Mouse (Mus musculus) hindbrain, embryonic 11.5 days (tissue): ENCODE data around the gene Mgat2. TPM values are rescaled to one million over a fixed set of nuclear protein-coding genes. Genes with fewer than 3 reads are reported as not detected.

Source experiments
- ATAC-seq: fragments of 200-750 bp; cut with Nextera tagmentation; 2 replicates; pipeline ENCODE4 v1.8.0; 2017; ENCODE audit warnings: mild to moderate bottlenecking, moderate TSS enrichment, moderate library complexity; ENCODE audit not compliant: low FRiP score
- DNase-seq: peaks from one replicate; pipeline ENCODE4 v3.0.0-alpha.2; 2015; ENCODE audit warnings: low spot score
- H3K27ac ChIP-seq: fragments of 300-500 bp; sonication (generic); 2 replicates; pipeline ENCODE4 v1.5.1; 2014; ENCODE audit warnings: mild to moderate bottlenecking, low read depth, low read length
- H3K27me3 ChIP-seq: fragments of 300-500 bp; sonication (generic); 2 replicates; pipeline ENCODE4 v1.6.1; 2014; ENCODE audit warnings: mild to moderate bottlenecking, low read length, moderate library complexity, mixed read lengths; ENCODE audit not compliant: control insufficient read depth, insufficient read depth
- H3K36me3 ChIP-seq: fragments of 300-500 bp; sonication (generic); 2 replicates; pipeline ENCODE4 v1.6.1; 2014; ENCODE audit warnings: mild to moderate bottlenecking, low read length, moderate library complexity, mixed read lengths; ENCODE audit not compliant: control insufficient read depth, insufficient read depth
- H3K4me1 ChIP-seq: fragments of 300-500 bp; sonication (generic); replicated peaks from 2 replicates; pipeline ENCODE4 v1.6.1; 2014; ENCODE audit warnings: low read length, mixed read lengths; ENCODE audit not compliant: control insufficient read depth, insufficient read depth
- H3K4me2 ChIP-seq: fragments of 300-500 bp; sonication (generic); replicated peaks from 2 replicates; pipeline ENCODE4 v1.6.1; 2014; ENCODE audit warnings: mild to moderate bottlenecking, low read depth, low read length
- H3K4me3 ChIP-seq: fragments of 300-500 bp; sonication (generic); 2 replicates; pipeline ENCODE4 v1.5.1; 2014; ENCODE audit warnings: low read depth, low read length
- H3K9ac ChIP-seq: fragments of 300-500 bp; sonication (generic); 2 replicates; pipeline ENCODE4 v1.6.1; 2014; ENCODE audit warnings: low read depth, low read length
- H3K9me3 ChIP-seq: fragments of 300-500 bp; sonication (generic); 2 replicates; pipeline ENCODE4 v1.6.1; 2016; ENCODE audit warnings: low read length; ENCODE audit not compliant: control insufficient read depth
- WGBS: fragments of 180-500 bp; shearing (Covaris S2); extraction: QIAGEN DNeasy Blood & Tissue Kit; methylation state at CpG from one replicate; pipeline ENCODE4 v1.1.7; 2014; 5-methylcytosine and 5-hydroxymethylcytosine counted together
- polyA plus RNA-seq: library from polyadenylated mRNA; unstranded; fragments of >200 nt; fragmentation: Nextera tagmentation; extraction: Ambion mirVana; gene quantifications from 2 replicates; pipeline ENCODE4 v1.2.1, GENCODE M21; 2014

The Mgat2 gene
- polyA plus RNA-seq, 1 experiment from 2014 or later = 35.9 TPM

- Histone ChIP-seq H3K4me1 (no peaks in the 10 kb centered on the region), H3K27me3 (no peaks in the 10 kb centered on the region), H3K27ac (no peak overlapping the region), H3K36me3 (peaks cover 2% of the 10 kb centered on the region; the same call in 1 of the 2 replicates), H3K9ac (no peak overlapping the region), H3K4me3 (no peak overlapping the region), H3K4me2 (no peak overlapping the region), H3K9me3 (no peaks in the 10 kb centered on the region)
- WGBS = 76% methylated on average over 5 of the region's 5 CpGs
- no peak for ATAC-seq
- no peak for DNase-seq
These were observed 3.0 kb downstream of the Mgat2 start for GRCm38 (mm10) chr12:69186811-69187471.

DNA sequence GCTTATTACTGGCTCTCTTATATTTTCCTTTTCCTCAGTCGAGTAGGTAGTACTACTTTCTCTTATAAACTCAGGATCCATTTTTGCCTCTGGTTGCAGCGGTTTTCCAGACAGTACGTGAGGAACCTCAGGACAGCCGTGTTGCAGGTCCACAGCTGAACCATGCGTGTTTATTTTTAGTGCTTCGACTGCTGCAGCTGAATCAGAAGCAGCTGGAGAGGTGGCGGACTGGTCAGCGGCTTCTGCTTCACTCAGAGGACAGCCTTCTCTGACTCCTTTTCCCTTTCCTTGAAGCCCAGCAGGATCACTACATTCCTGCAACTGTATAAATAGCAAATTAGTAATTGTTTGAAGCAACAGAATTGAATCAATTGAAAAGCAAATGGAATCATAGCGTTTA lies 6.1 kb downstream of the Mgat2 start:
- no peak overlapping the region for H3K4me3 ChIP-seq
- whole genome bisulfite sequencing = 90% methylated on average over 9 of the region's 9 CpGs

DNA sequence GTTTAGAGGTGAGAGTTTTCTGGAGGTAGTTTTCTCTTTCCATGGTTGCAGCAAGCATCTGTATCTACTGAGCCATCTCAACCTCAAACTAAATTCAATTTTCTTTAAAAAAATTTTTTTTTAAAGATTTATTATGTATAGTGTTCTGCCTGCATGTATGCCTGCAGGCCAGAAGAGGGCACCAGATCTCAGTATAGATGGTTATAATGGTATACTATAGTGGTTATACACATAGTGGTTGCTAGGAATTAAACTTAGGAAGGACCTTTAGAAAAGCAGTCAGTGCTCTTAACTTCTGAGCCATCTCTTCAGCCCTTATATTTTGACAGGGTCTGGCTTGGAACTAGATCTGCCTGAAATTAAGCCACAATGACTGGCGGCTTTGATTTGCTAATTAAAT lies 6.6 kb downstream of the Mgat2 start:
- peaks cover 4% of the 10 kb centered on the region; the same call in 1 of the 2 replicates for H3K36me3 ChIP-seq
- H3K27ac ChIP-seq = no peak overlapping the region
- no peak for DNase-seq
- no peak overlapping the region for H3K9ac ChIP-seq
- no peak overlapping the region for H3K4me2 ChIP-seq
- no peak overlapping the region for H3K4me3 ChIP-seq
- WGBS = 97% methylated on average over 1 of the region's 1 CpGs
- ATAC-seq = no peak
- no peaks in the 10 kb centered on the region for H3K27me3 ChIP-seq
- H3K4me1 ChIP-seq = no peaks in the 10 kb centered on the region
- no peaks in the 10 kb centered on the region for H3K9me3 ChIP-seq

More for the DNA sequence above, 6.1 kb downstream of the Mgat2 start:
- H3K9ac ChIP-seq = no peak overlapping the region
- no peak overlapping the region for H3K27ac ChIP-seq
- peaks cover 4% of the 10 kb centered on the region; the same call in 1 of the 2 replicates for H3K36me3 ChIP-seq
- no peak for DNase-seq
- H3K4me2 ChIP-seq = no peak overlapping the region
- H3K27me3 ChIP-seq = no peaks in the 10 kb centered on the region
- no peaks in the 10 kb centered on the region for H3K9me3 ChIP-seq
- H3K4me1 ChIP-seq = no peaks in the 10 kb centered on the region
- no peak for ATAC-seq

GRCm38 (mm10) chr12:69191396-69191795 lies 7.4 kb downstream of the Mgat2 start:
- Histone ChIP-seq H3K9ac (no peak overlapping the region), H3K9me3 (no peaks in the 10 kb centered on the region), H3K4me2 (no peak overlapping the region), H3K36me3 (peaks cover 4% of the 10 kb centered on the region; the same call in 1 of the 2 replicates), H3K27me3 (no peaks in the 10 kb centered on the region), H3K4me3 (no peak overlapping the region), H3K27ac (no peak overlapping the region), H3K4me1 (0 out of 2 replicates have a peak, but pooled peaks cover 2% of the 10 kb centered on the region)
- 94% methylated on average over 5 of the region's 5 CpGs for WGBS
- ATAC-seq (no peak), DNase-seq (no peak)

- Histone ChIP-seq H3K27ac (no peak overlapping the region), H3K4me3 (no peak overlapping the region), H3K4me2 (no peak overlapping the region), H3K27me3 (no peaks in the 10 kb centered on the region), H3K4me1 (0 out of 2 replicates have a peak, but pooled peaks cover 2% of the 10 kb centered on the region), H3K36me3 (peaks cover 4% of the 10 kb centered on the region; the same call in 1 of the 2 replicates), H3K9me3 (no peaks in the 10 kb centered on the region), H3K9ac (no peak overlapping the region)
- ATAC-seq (no peak), DNase-seq (no peak)
- WGBS = 97% methylated on average over 2 of the region's 2 CpGs
These were observed 8.7 kb downstream of the Mgat2 start for GRCm38 (mm10) chr12:69192637-69193036.

DNA sequence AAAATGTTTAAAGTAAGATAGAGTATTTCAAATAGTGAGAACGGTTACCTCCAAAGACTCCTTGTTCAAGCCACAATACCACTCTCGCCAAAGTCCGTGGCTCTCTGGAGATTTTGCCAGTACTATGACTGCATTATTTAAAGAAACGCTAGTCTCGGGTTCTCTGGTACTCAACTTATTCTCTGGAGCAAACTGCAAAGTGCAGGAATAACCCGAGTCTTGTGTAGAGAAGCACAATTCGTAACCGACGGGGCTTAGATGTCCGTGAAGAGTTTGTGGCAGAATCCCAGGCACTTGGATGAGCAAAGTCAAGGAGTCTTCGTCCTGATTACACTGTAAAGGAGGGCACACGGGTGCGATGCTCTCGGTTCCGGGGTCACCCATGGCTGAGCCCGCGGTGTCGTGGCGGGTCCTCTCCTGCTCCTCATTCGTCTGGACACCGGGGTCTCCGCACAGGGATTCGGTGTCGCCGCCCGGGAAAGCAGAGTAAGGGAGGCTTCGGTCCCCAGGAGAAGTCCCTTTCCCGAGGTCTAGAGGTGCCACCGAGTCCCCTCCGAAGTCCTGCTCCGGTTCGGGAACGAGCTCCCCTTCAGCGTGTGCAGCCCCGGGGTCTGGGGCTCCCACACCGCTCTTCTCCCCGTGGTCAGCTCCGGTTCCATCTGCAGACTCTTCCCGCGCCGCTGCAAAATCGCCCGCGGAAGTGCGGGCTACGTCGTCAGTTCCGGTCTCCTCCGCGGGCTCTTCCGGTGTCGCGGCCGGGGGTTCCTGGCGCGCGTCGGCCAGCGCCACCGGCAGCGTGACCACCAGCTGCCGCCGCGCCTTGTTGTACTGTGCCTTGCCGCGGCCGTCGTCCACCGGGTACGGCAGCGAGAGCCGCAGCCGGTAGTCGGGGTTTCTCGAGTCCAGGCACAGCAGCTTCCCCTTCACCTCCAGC lies 12.8 kb downstream of the Mgat2 start, which contains the start of gene Gm49383:
TSS of gene Gm49383 (minus strand) at position 661 of the 934 bp plus-strand sequence.
- ATAC-seq (peak; percentile 85), DNase-seq (peak; percentile 90)
- H3K9me3 ChIP-seq = no peaks in the 10 kb centered on the region
- peaks cover 2% of the 10 kb centered on the region; the same call in 1 of the 2 replicates for H3K36me3 ChIP-seq
- H3K4me2 ChIP-seq = peak within 1 kb of the TSS; percentile 98
- H3K27me3 ChIP-seq = no peaks in the 10 kb centered on the region
- peak within 1 kb of the TSS; percentile 89 for H3K27ac ChIP-seq
- H3K9ac ChIP-seq = peak within 1 kb of the TSS; percentile 88
- peak within 1 kb of the TSS; percentile 94 for H3K4me3 ChIP-seq
- under 1% methylated on average over 75 of the region's 75 CpGs for WGBS
- H3K4me1 ChIP-seq = 0 out of 2 replicates have a peak, but pooled peaks cover 2% of the 10 kb centered on the region

GRCm38 (mm10) chr12:69197378-69198163 lies 13.6 kb downstream of the Mgat2 start:
- under 1% methylated on average over 90 of the region's 94 CpGs for WGBS

GRCm38 (mm10) chr12:69198164-69198535 lies 14.2 kb downstream of the Mgat2 start, which contains the start of gene Dnaaf2:
Gene Dnaaf2 (minus strand): TSS chr12:69198429.
- DNase-seq (peak; percentile 84), ATAC-seq (peak; percentile 60)
- Histone ChIP-seq H3K4me2 (peak within 1 kb of the TSS; percentile 98), H3K4me1 (0 out of 2 replicates have a peak, but pooled peaks cover 2% of the 10 kb centered on the region), H3K27ac (peak within 1 kb of the TSS; percentile 89), H3K9me3 (no peaks in the 10 kb centered on the region), H3K36me3 (no peaks in the 10 kb centered on the region; the same call in 1 of the 2 replicates), H3K4me3 (peak within 1 kb of the TSS; percentile 94), H3K9ac (peak within 1 kb of the TSS; percentile 88), H3K27me3 (no peaks in the 10 kb centered on the region)
- WGBS = under 1% methylated on average over 18 of the region's 18 CpGs

More at GRCm38 (mm10) chr12:69197378-69198163, 13.6 kb downstream of the Mgat2 start:
- Histone ChIP-seq H3K9ac (peak overlapping the region; percentile 88), H3K4me2 (peak overlapping the region; percentile 98), H3K36me3 (no peaks in the 10 kb centered on the region; the same call in 1 of the 2 replicates), H3K4me3 (peak overlapping the region; percentile 94), H3K27ac (peak overlapping the region; percentile 89), H3K27me3 (no peaks in the 10 kb centered on the region), H3K9me3 (no peaks in the 10 kb centered on the region), H3K4me1 (0 out of 2 replicates have a peak, but pooled peaks cover 2% of the 10 kb centered on the region)
- ATAC-seq (peak; percentile 80), DNase-seq (peak; percentile 67)
